Mouse (Mus musculus) T-helper 1 cell (primary cell): ENCODE measurements at regions not wholly inside any gene's neighbourhood (a gene's known extent, or its start where the extent isn't known, plus 50 kb on each side); places are given as distances from the start of the nearest gene placed in this dataset.
"Not testable (repeated sequence)": the region's sequence is repeated elsewhere in the genome, so short reads cannot be mapped to it uniquely, and the experiment has no call there.

Experiments
- in situ Hi-C: fragments of 300-600 bp; cut with MboI, MseI; formaldehyde crosslinking; loops from one replicate; pipeline ENCODE4 v1.15.1; 2025; ENCODE audit warnings: high pct_unique_total_duplicates

DNA sequence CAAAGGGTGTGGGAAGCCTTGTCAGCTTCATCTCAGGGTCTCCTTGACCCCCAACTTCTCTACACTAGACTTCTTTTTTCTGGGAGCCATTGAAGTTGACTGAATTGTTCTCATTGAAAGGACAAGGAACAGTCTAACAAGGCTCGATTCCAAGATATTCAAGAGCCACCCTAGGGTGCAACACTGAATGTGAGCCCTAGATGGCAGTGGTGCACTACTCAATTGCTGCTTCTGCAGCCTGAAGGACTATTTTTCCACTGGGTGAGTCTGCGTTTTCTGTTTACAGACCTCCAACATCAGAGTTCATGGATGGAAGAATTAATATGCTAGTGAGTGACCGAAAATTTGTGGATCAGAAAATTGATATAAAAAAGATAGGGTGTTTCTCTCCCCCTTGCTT is 161.5 kb downstream of the Hpcal1 start:
- in situ Hi-C loops: not testable (repeated sequence)

DNA sequence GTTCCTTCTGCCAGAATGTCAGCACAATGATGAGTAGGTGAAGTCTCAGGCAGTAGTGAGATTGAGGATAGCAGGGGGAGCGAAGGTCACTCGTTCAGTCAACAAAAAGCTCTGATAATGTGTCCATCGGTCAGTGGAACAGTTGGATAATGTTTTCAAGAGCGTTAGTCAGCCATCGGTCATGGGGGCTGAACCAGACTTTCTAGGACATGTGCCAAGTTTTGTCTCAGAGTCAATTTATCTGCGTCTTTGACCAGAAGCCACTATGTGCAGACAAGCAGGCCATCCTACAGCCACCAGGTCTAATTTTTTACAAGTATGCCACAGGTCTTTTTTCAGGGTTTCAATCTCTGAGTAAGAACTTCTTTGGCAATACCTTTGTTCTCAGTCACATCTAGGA is 181.8 kb downstream of the Hpcal1 start:
- in situ Hi-C loops: not testable (repeated sequence)

GRCm38 (mm10) chr12:17881371-17882116 is 190.9 kb downstream of the Hpcal1 start:
- in situ Hi-C loops: loop anchor here (25.0 kb wide), 1 partner anchor 731 kb away; no protein-coding TSS in a partner anchor

GRCm38 (mm10) chr12:17882117-17883116 is 191.8 kb downstream of the Hpcal1 start:
- in situ Hi-C loops: loop anchor here (25.0 kb wide), 1 partner anchor 730 kb away; no protein-coding TSS in a partner anchor

DNA sequence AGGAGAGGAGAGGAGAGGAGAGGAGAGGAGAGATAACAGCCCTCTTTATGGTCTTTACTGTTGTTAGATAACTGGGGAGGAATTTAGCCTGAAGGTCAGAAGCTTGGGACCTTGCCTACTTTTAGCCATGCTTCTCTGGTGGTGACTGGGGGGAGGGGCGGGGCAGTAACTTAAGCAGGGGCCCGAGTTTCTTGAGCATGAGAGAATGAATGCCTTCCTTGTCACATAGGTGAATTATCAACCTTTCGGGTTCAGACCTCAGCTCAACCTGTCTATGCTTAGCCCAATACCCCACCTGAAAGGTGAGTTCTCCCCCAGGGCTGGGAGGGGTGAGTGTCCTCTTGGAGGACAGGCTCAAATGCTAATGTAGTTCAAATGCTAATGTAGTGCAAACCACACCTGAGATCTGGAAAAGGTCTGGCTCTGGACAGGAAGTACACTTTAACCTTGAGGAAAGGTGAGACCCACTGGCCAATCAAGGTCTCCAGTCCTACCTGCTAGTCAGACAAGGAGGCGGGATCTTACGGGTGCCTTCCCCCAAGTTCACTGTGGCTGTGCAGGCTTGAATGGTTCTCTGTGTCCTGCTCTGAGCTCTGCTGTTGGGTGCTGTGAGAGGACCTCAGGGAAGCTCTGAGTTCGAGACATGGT is 201.1 kb downstream of the Hpcal1 start:
- in situ Hi-C loops: loop anchor here (25.0 kb wide), 1 partner anchor 721 kb away; no protein-coding TSS in a partner anchor

- in situ Hi-C loops: not testable (repeated sequence)
These were observed 222.4 kb downstream of the Hpcal1 start for GRCm38 (mm10) chr12:17913058-17913457.
